Mouse (Mus musculus): ENCODE data around the gene Egr2.

GRCm38 (mm10) chr10:67559765-67560394, 24.6 kb downstream of the Egr2 start:
- TF ChIP-seq CTCF (IDR thresholded peaks at IDR 0.05; ENCODE audit: extremely low read depth, insufficient read depth, low read length) (no peak), POLR2A (IDR thresholded peaks at IDR 0.05; ENCODE audit: extremely low read depth, insufficient read depth, low read length) (no peak)
